Mouse (Mus musculus) kidney, adult 2 months (tissue): ENCODE measurements around the gene Dlk1. TPM values are rescaled to one million over a fixed set of nuclear protein-coding genes. Genes with fewer than 3 reads are reported as not detected.

Source experiments
- DNase-seq: peaks from one replicate; pipeline ENCODE4 v3.0.0; 2021
- H3K27ac ChIP-seq: fragments of 200-500 bp; 2 replicates; pipeline ENCODE4 v1.5.1; 2012; ENCODE audit warnings: low read depth, low read length, control low read depth, inconsistent platforms; ENCODE audit not compliant: insufficient read depth
- H3K27me3 ChIP-seq: fragments of 200-500 bp; replicated peaks from 2 replicates; pipeline ENCODE4 v1.6.1; 2012; ENCODE audit warnings: mild to moderate bottlenecking, moderate library complexity, low read length, inconsistent platforms; ENCODE audit not compliant: control insufficient read depth, insufficient read depth
- H3K36me3 ChIP-seq: fragments of 200-500 bp; 2 replicates; pipeline ENCODE4 v1.6.1; 2012; ENCODE audit warnings: mild to moderate bottlenecking, moderate library complexity, low read length, inconsistent platforms; ENCODE audit not compliant: control insufficient read depth, insufficient read depth
- H3K4me1 ChIP-seq: fragments of 200-500 bp; 2 replicates; pipeline ENCODE4 v1.6.1; 2011; ENCODE audit warnings: low read length; ENCODE audit not compliant: control insufficient read depth, insufficient read depth
- H3K4me3 ChIP-seq: fragments of 200-500 bp; 2 replicates; pipeline ENCODE4 v1.5.1; 2011; ENCODE audit warnings: mild to moderate bottlenecking, low read depth, low read length, control low read depth; ENCODE audit not compliant: insufficient read depth
- CTCF ChIP-seq: fragments of 200-500 bp; conservative IDR thresholded peaks from 2 replicates; pipeline ENCODE4 v1.5.1; 2011; ENCODE audit warnings: low read depth, mild to moderate bottlenecking, control low read depth, low read length, moderate library complexity, mixed read lengths; ENCODE audit not compliant: insufficient read depth, insufficient read length
- POLR2A ChIP-seq: fragments of 200-500 bp; IDR thresholded peaks from one replicate; pipeline ENCODE4 v1.6.1; 2011; ENCODE audit warnings: low read depth, low read length, control low read depth
- WGBS: fragments of 180-500 bp; shearing (Covaris S2); methylation state at CpG from one replicate; pipeline ENCODE4 v1.1.7; 2018; 5-methylcytosine and 5-hydroxymethylcytosine counted together
- polyA plus RNA-seq: library from polyadenylated mRNA; depleted of rRNA; stranded (reverse); fragments of >200 nt; gene quantifications from 2 replicates; pipeline ENCODE4 v1.2.3, GENCODE M21; 2012

Dlk1 gene
- polyA plus RNA-seq, 1 experiment, result 3.4 TPM

- H3K27ac ChIP-seq, result no peak overlapping the region
- no peaks in the 10 kb centered on the region for H3K4me1 ChIP-seq
- no peak for DNase-seq
- H3K36me3 ChIP-seq, result no peaks in the 10 kb centered on the region
- H3K27me3 ChIP-seq, result no peaks in the 10 kb centered on the region
- no peak overlapping the region for H3K4me3 ChIP-seq
- 48% methylated on average over 5 of the region's 5 CpGs for WGBS
- no peak for TF ChIP-seq CTCF
- no peak for TF ChIP-seq POLR2A
Observed at GRCm38 (mm10) chr12:109412675-109413074, 39.9 kb upstream of the Dlk1 start.

GRCm38 (mm10) chr12:109413321-109413720 lies 39.3 kb upstream of the Dlk1 start:
- Histone ChIP-seq H3K27me3 (no peaks in the 10 kb centered on the region), H3K36me3 (no peaks in the 10 kb centered on the region), H3K4me1 (no peaks in the 10 kb centered on the region), H3K27ac (no peak overlapping the region), H3K4me3 (no peak overlapping the region)
- TF ChIP-seq CTCF (no peak), POLR2A (no peak)
- 70% methylated on average over 4 of the region's 4 CpGs for WGBS
- no peak for DNase-seq

DNA sequence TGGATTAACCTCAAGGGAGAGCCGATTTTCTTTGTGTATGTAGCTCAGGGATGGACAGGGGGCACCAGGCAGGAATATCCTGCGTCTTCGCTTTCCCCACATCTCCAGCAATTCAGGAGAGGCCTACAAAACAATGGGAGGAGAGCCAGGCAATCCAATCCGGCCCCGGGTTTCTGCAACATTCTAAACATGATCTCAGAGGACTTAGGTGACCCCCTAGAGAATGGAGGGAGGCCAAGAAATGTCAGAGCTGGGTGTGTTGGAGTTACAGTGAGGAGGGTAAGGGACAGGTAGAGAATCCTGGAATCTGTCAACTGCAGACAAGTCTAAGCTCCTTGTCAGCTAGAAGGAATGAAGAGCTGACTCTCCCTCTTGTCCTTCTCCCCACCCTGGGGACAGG lies 35.9 kb upstream of the Dlk1 start:
- H3K27me3 ChIP-seq, result no peaks in the 10 kb centered on the region
- no peaks in the 10 kb centered on the region for H3K4me1 ChIP-seq
- no peak for DNase-seq
- H3K36me3 ChIP-seq, result no peaks in the 10 kb centered on the region
- H3K27ac ChIP-seq, result no peak overlapping the region
- 80% methylated on average over 5 of the region's 5 CpGs for WGBS
- no peak for TF ChIP-seq POLR2A
- no peak overlapping the region for H3K4me3 ChIP-seq

- WGBS, result 51% methylated on average over 14 of the region's 14 CpGs
- no peak for DNase-seq
- H3K27ac ChIP-seq, result no peak overlapping the region
- no peaks in the 10 kb centered on the region for H3K36me3 ChIP-seq
- TF ChIP-seq CTCF (no peak), POLR2A (no peak)
- H3K4me3 ChIP-seq, result no peak overlapping the region
- H3K27me3 ChIP-seq, result no peaks in the 10 kb centered on the region
- no peaks in the 10 kb centered on the region for H3K4me1 ChIP-seq
Observed at GRCm38 (mm10) chr12:109417476-109418201, 35.0 kb upstream of the Dlk1 start.

GRCm38 (mm10) chr12:109420006-109420405 lies 32.6 kb upstream of the Dlk1 start:
- H3K27me3 ChIP-seq, result no peaks in the 10 kb centered on the region
- H3K36me3 ChIP-seq, result no peaks in the 10 kb centered on the region
- no peak for DNase-seq
- H3K4me3 ChIP-seq, result no peak overlapping the region
- no peaks in the 10 kb centered on the region for H3K4me1 ChIP-seq
- H3K27ac ChIP-seq, result no peak overlapping the region
- TF ChIP-seq CTCF (no peak), POLR2A (no peak)
- 69% methylated on average over 12 of the region's 12 CpGs for WGBS

DNA sequence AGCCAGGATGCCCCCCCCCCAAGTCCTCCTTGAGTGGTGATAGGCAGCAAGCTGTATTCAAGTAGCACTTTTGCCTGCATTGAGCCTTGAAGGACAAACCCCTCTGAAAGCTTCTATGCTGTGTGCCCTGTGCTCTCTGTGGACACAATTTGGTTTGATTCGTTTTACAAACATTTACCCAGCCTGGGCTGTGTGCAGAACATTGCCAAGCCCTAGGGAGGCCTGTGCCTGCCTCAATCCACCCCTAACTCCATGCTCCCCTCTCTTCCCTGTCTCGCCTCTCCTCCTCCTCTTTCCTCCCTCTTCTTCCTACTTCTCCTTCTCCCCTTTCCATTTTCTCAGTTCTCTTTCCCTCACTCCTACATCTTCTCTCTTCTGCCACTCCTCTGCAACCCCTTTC lies 29.5 kb upstream of the Dlk1 start:
- no peak overlapping the region for H3K4me3 ChIP-seq
- no peak for DNase-seq
- no peaks in the 10 kb centered on the region for H3K27me3 ChIP-seq
- H3K36me3 ChIP-seq, result no peaks in the 10 kb centered on the region
- TF ChIP-seq CTCF, result no peak
- TF ChIP-seq POLR2A, result no peak
- H3K27ac ChIP-seq, result no peak overlapping the region
- WGBS, result 43% methylated on average over 2 of the region's 2 CpGs
- H3K4me1 ChIP-seq, result no peaks in the 10 kb centered on the region

DNA sequence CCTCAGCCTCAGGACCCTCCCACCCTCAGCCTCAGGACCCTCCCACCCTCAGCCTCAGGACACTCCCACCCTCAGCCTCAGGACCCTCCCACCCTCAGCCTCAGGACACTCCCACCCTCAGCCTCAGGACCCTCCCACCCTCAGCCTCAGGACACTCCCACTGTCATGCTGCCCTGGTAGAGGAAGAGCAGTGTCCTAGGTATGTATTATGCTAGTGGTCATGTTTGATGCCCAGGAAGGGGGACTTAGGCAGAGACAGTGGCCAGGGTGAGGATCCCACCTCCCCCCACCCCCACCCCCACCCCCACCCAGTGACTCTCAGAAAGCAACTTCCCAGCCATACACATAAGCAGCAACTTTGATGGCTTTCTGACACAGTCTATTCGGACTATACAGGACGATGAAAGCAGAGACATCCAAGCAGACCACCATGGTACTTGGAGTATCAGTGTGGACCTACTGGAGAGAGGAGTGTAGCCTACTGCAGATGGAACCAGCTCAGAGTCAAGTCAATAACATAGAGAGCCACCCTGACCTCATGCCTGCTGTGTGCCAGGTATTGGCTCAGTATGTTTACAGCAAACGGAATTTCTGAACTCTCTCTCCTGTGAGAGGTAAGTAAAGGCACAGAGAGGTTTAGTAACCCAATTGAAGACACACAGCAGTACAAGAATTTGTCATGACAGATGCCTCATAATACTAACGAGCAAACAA lies 28.8 kb upstream of the Dlk1 start:
- H3K36me3 ChIP-seq, result no peaks in the 10 kb centered on the region
- no peaks in the 10 kb centered on the region for H3K27me3 ChIP-seq
- TF ChIP-seq POLR2A (no peak), CTCF (no peak)
- no peak overlapping the region for H3K27ac ChIP-seq
- no peaks in the 10 kb centered on the region for H3K4me1 ChIP-seq
- H3K4me3 ChIP-seq, result no peak overlapping the region
- 51% methylated on average over 4 of the region's 4 CpGs for WGBS
- DNase-seq, result no peak
